In genomic region chr1:151236141-151236930, GRCm38 (mm10) we compare ENCODE assay signal across 9 mouse cellular contexts. TPM values are rescaled to one million over a fixed set of nuclear protein-coding genes. Genes with fewer than 3 reads are reported as not detected.
A peak's percentile ranks its signal among the peaks of the same experiment; 100 is the strongest.
DNase-seq lines count a peak whose midpoint lies in the region; ATAC-seq lines count a peak whose summit lies in the region.
"Had no signal": no experiment of that assay in that cellular context is flagged by ENCODE, and none has a peak within 500 bp of the region (broad histone marks: within the 10 kb centered on the region; RNA-seq: fewer than 3 reads in every experiment).

No protein-coding gene starts in this region.

- no peaks in the 10 kb centered on the region for H3K36me3 ChIP-seq in limb, embryonic 13.5 days
- H3K36me3 ChIP-seq in limb, embryonic 10.5 days, result no peaks in the 10 kb centered on the region
- H3K36me3 ChIP-seq in embryonic facial prominence, embryonic 15.5 days, result no peaks in the 10 kb centered on the region
- H3K36me3 ChIP-seq: hindbrain, embryonic 15.5 days had no signal

- no peak for DNase-seq in limb, embryonic 10.5 days (ENCODE audit: low spot score)
- DNase-seq in heart, postnatal 10 days, result peak; percentile 57 to 64
- DNase-seq in lung, postnatal 25 days (ENCODE audit: low spot score), result peak; percentile 61
- no peak for DNase-seq in B cell, adult 2 months
- DNase-seq in T-cell, adult 2 months (ENCODE audit: low spot score), result no peak
- DNase-seq in spleen, adult 18-20 months, result no peak

- peaks cover 28% of the 10 kb centered on the region for H3K4me1 ChIP-seq in limb, embryonic 13.5 days
- no peaks in the 10 kb centered on the region for H3K4me1 ChIP-seq in limb, embryonic 10.5 days
- H3K4me1 ChIP-seq in embryonic facial prominence, embryonic 15.5 days, result peaks cover 8% of the 10 kb centered on the region; the same call in 1 of the 2 replicates
- H3K4me1 ChIP-seq: hindbrain, embryonic 15.5 days had no signal

- WGBS in limb, embryonic 13.5 days, result 63% methylated on average over 13 of the region's 13 CpGs
- WGBS in limb, embryonic 10.5 days, result 80% methylated on average over 13 of the region's 13 CpGs
- WGBS in embryonic facial prominence, embryonic 15.5 days, result 38% methylated on average over 13 of the region's 13 CpGs

- no peaks in the 10 kb centered on the region; the same call in 1 of the 2 replicates for H3K9me3 ChIP-seq in limb, embryonic 13.5 days
- H3K9me3 ChIP-seq in limb, embryonic 10.5 days (replicated peaks), result no peaks in the 10 kb centered on the region
- H3K9me3 ChIP-seq in embryonic facial prominence, embryonic 15.5 days (replicated peaks), result no peaks in the 10 kb centered on the region
- H3K9me3 ChIP-seq: hindbrain, embryonic 15.5 days had no signal

- no peak for ATAC-seq in limb, embryonic 13.5 days (ENCODE audit: low FRiP score, low read depth)
- ATAC-seq in embryonic facial prominence, embryonic 15.5 days (ENCODE audit: insufficient number of reproducible peaks, low FRiP score, low TSS enrichment, low read depth), result 0 out of 2 replicates have a peak, but pooled peaks have one; percentile 24

- peak overlapping the region; percentile 77 for H3K27ac ChIP-seq in limb, embryonic 13.5 days
- no peak overlapping the region for H3K27ac ChIP-seq in limb, embryonic 10.5 days
- peak overlapping the region; percentile 51; the same call in 1 of the 2 replicates for H3K27ac ChIP-seq in embryonic facial prominence, embryonic 15.5 days (replicated peaks)
- H3K27ac ChIP-seq: hindbrain, embryonic 15.5 days had no signal

- intact Hi-C loops in heart, postnatal 10 days (cut with DNase I), result no loop called here

- 0 out of 2 replicates have a peak overlapping the region, but pooled peaks have one; percentile 2 for H3K4me2 ChIP-seq in limb, embryonic 13.5 days (replicated peaks)
- no peak overlapping the region for H3K4me2 ChIP-seq in embryonic facial prominence, embryonic 15.5 days (replicated peaks)
- H3K4me2 ChIP-seq: hindbrain, embryonic 15.5 days had no signal

- no peak overlapping the region for H3K9ac ChIP-seq in limb, embryonic 13.5 days
- no peak overlapping the region for H3K9ac ChIP-seq in embryonic facial prominence, embryonic 15.5 days
- H3K9ac ChIP-seq: hindbrain, embryonic 15.5 days had no signal

- H3K4me3 ChIP-seq in limb, embryonic 13.5 days, result no peak overlapping the region
- no peak overlapping the region for H3K4me3 ChIP-seq in limb, embryonic 10.5 days
- H3K4me3 ChIP-seq in embryonic facial prominence, embryonic 15.5 days (replicated peaks), result no peak overlapping the region
- H3K4me3 ChIP-seq: hindbrain, embryonic 15.5 days had no signal

- H3K27me3 ChIP-seq in limb, embryonic 13.5 days, result no peaks in the 10 kb centered on the region
- no peaks in the 10 kb centered on the region for H3K27me3 ChIP-seq in limb, embryonic 10.5 days (ENCODE audit: low read depth, poor library complexity, severe bottlenecking)
- H3K27me3 ChIP-seq in embryonic facial prominence, embryonic 15.5 days, result no peaks in the 10 kb centered on the region
- H3K27me3 ChIP-seq: hindbrain, embryonic 15.5 days had no signal

RNA-seq across cellular contexts. Expression of gene Gm47996, which starts 26.4 kb away (rescaled TPM):
- polyA plus RNA-seq in limb, embryonic 13.5 days (2015; fragmentation: Nextera tagmentation; extraction: Ambion mirVana), result not detected in 2 replicates
- polyA plus RNA-seq in limb, embryonic 10.5 days (2016; fragmentation: Nextera tagmentation; extraction: Ambion mirVana), result 0.50 TPM in 1 of 2 replicates, not detected in the other
- polyA plus RNA-seq in embryonic facial prominence, embryonic 15.5 days (2015; fragmentation: Nextera tagmentation; extraction: Ambion mirVana), result not detected in 2 replicates
- total RNA-seq in heart, postnatal 10 days (2021), result not detected
- polyA plus RNA-seq: hindbrain, embryonic 15.5 days had no signal

RNA-seq across cellular contexts. Expression of gene 3110040M04Rik, which starts 32.4 kb away (rescaled TPM):
- not detected in 2 replicates for polyA plus RNA-seq in limb, embryonic 13.5 days (2015; fragmentation: Nextera tagmentation; extraction: Ambion mirVana)
- polyA plus RNA-seq in limb, embryonic 10.5 days (2016; fragmentation: Nextera tagmentation; extraction: Ambion mirVana), result not detected in 2 replicates
- polyA plus RNA-seq in embryonic facial prominence, embryonic 15.5 days (2015; fragmentation: Nextera tagmentation; extraction: Ambion mirVana), result 0.21 TPM in 1 of 2 replicates, not detected in the other
- total RNA-seq in heart, postnatal 10 days (2021), result not detected
- polyA plus RNA-seq: hindbrain, embryonic 15.5 days had no signal

RNA-seq across cellular contexts. Expression of gene Gm47995, which starts 38.1 kb away (rescaled TPM):
- not detected in 2 replicates for polyA plus RNA-seq in limb, embryonic 13.5 days (2015; fragmentation: Nextera tagmentation; extraction: Ambion mirVana)
- not detected in 2 replicates for polyA plus RNA-seq in limb, embryonic 10.5 days (2016; fragmentation: Nextera tagmentation; extraction: Ambion mirVana)
- polyA plus RNA-seq in embryonic facial prominence, embryonic 15.5 days (2015; fragmentation: Nextera tagmentation; extraction: Ambion mirVana), result not detected in 2 replicates
- not detected for total RNA-seq in heart, postnatal 10 days (2021)
- polyA plus RNA-seq: hindbrain, embryonic 15.5 days had no signal

RNA-seq across cellular contexts. Expression of gene Gm8947, which starts 44.2 kb away (rescaled TPM):
- polyA plus RNA-seq in limb, embryonic 13.5 days (2015; fragmentation: Nextera tagmentation; extraction: Ambion mirVana), result not detected in 2 replicates
- polyA plus RNA-seq in limb, embryonic 10.5 days (2016; fragmentation: Nextera tagmentation; extraction: Ambion mirVana), result not detected in 2 replicates
- polyA plus RNA-seq in embryonic facial prominence, embryonic 15.5 days (2015; fragmentation: Nextera tagmentation; extraction: Ambion mirVana), result 0.28 and 0.44 TPM in 2 replicates
- total RNA-seq in heart, postnatal 10 days (2021), result not detected
- polyA plus RNA-seq: hindbrain, embryonic 15.5 days had no signal

RNA-seq across cellular contexts. Expression of gene Gm47985, which starts 54.0 kb away (rescaled TPM):
- 0.34 and 0.47 TPM in 2 replicates for polyA plus RNA-seq in limb, embryonic 13.5 days (2015; fragmentation: Nextera tagmentation; extraction: Ambion mirVana)
- 0.28 and 0.44 TPM in 2 replicates for polyA plus RNA-seq in limb, embryonic 10.5 days (2016; fragmentation: Nextera tagmentation; extraction: Ambion mirVana)
- 0.16 TPM in 1 of 2 replicates, not detected in the other for polyA plus RNA-seq in embryonic facial prominence, embryonic 15.5 days (2015; fragmentation: Nextera tagmentation; extraction: Ambion mirVana)
- total RNA-seq in heart, postnatal 10 days (2021), result under 1 TPM; 0.25 to 0.38 TPM
- polyA plus RNA-seq: hindbrain, embryonic 15.5 days had no signal

Comparison
In these comparisons a context has a peak if more than half of its experiments do, and no peak if none do; other contexts are left out.
1. DNase-seq: peak in heart, postnatal 10 days (2 of 2) and lung, postnatal 25 days (single experiment); none in limb, embryonic 10.5 days (single experiment), B cell, adult 2 months (0 of 2), T-cell, adult 2 months (single experiment) and spleen, adult 18-20 months (0 of 2).